Mouse (Mus musculus) adrenal gland, adult 18-20 months (tissue): ENCODE measurements at regions not wholly inside any gene's neighbourhood (a gene's known extent, or its start where the extent isn't known, plus 50 kb on each side); places are given as distances from the start of the nearest gene placed in this dataset.

Source experiments
- DNase-seq, 2 experiments: peaks; one replicate each; pipeline ENCODE4 v3.0.0; 2021 to 2022; ENCODE audit warnings: low spot score in 2 of 2

- DNase-seq: no peak
Observed at GRCm38 (mm10) chr13:60007593-60007992, 169.6 kb downstream of the Gas1 start.

GRCm38 (mm10) chr13:60007031-60007430 lies 170.1 kb downstream of the Gas1 start:
- no peak for DNase-seq

GRCm38 (mm10) chr13:60004611-60005010 lies 172.6 kb downstream of the Gas1 start:
- no peak for DNase-seq

GRCm38 (mm10) chr13:60002098-60002497 lies 175.1 kb downstream of the Gas1 start:
- no peak for DNase-seq

- DNase-seq: no peak
Observed at GRCm38 (mm10) chr13:60001637-60002036, 175.5 kb downstream of the Gas1 start.

GRCm38 (mm10) chr13:60000618-60001347 lies 176.4 kb downstream of the Gas1 start:
- DNase-seq: no peak

- DNase-seq: no peak
Observed at GRCm38 (mm10) chr13:59997431-59997830, 174.5 kb upstream of the Tut7 start.

- no peak for DNase-seq
Observed at GRCm38 (mm10) chr13:59996146-59996814, 173.3 kb upstream of the Tut7 start.

GRCm38 (mm10) chr13:59992780-59993501 lies 170.0 kb upstream of the Tut7 start:
- DNase-seq: no peak

- DNase-seq: no peak
Observed at GRCm38 (mm10) chr13:59992346-59992745, 169.4 kb upstream of the Tut7 start.

- no peak for DNase-seq
Observed at GRCm38 (mm10) chr13:59990402-59991280, 167.7 kb upstream of the Tut7 start.

GRCm38 (mm10) chr13:59988393-59988965 lies 165.5 kb upstream of the Tut7 start:
- DNase-seq: no peak

- no peak for DNase-seq
Observed at GRCm38 (mm10) chr13:59976425-59976824, 153.5 kb upstream of the Tut7 start.

GRCm38 (mm10) chr13:59972093-59972427 lies 149.1 kb upstream of the Tut7 start:
- no peak for DNase-seq

- no peak for DNase-seq
Observed at GRCm38 (mm10) chr13:59971231-59972092, 148.5 kb upstream of the Tut7 start.

GRCm38 (mm10) chr13:59970430-59970829 lies 147.5 kb upstream of the Tut7 start:
- no peak for DNase-seq

- DNase-seq: no peak
Observed at GRCm38 (mm10) chr13:59969484-59969883, 146.5 kb upstream of the Tut7 start.

GRCm38 (mm10) chr13:59968584-59969240 lies 145.8 kb upstream of the Tut7 start:
- DNase-seq: no peak

GRCm38 (mm10) chr13:59966535-59967255 lies 143.7 kb upstream of the Tut7 start:
- DNase-seq: no peak
